Mouse (Mus musculus): ENCODE measurements around the gene Slit3.

The Slit3 gene

GRCm38 (mm10) chr11:35151539-35151951 lies 30.5 kb downstream of the Slit3 start:
- Histone ChIP-seq H3K36me3 (ENCODE audit: control insufficient read depth, insufficient read depth, low read length, poor library complexity, severe bottlenecking) (no peaks in the 10 kb centered on the region), H3K27me3 (ENCODE audit: control insufficient read depth, insufficient read depth, low read length, poor library complexity, severe bottlenecking) (no peaks in the 10 kb centered on the region)
- no peak for DNase-seq (ENCODE audit: low read depth, low spot score)

- no peaks in the 10 kb centered on the region for H3K36me3 ChIP-seq (ENCODE audit: control insufficient read depth, insufficient read depth, low read length, poor library complexity, severe bottlenecking)
- H3K27me3 ChIP-seq (ENCODE audit: control insufficient read depth, insufficient read depth, low read length, poor library complexity, severe bottlenecking) = no peaks in the 10 kb centered on the region
- no peak for DNase-seq (ENCODE audit: low read depth, low spot score)
Measured at GRCm38 (mm10) chr11:35152875-35153274, 31.9 kb downstream of the Slit3 start.

GRCm38 (mm10) chr11:35154449-35154848 lies 33.4 kb downstream of the Slit3 start:
- H3K27me3 ChIP-seq (ENCODE audit: control insufficient read depth, insufficient read depth, low read length, poor library complexity, severe bottlenecking) = no peaks in the 10 kb centered on the region
- no peaks in the 10 kb centered on the region for H3K36me3 ChIP-seq (ENCODE audit: control insufficient read depth, insufficient read depth, low read length, poor library complexity, severe bottlenecking)
- no peak for DNase-seq (ENCODE audit: low read depth, low spot score)

GRCm38 (mm10) chr11:35155281-35155680 lies 34.3 kb downstream of the Slit3 start:
- H3K27me3 ChIP-seq (ENCODE audit: control insufficient read depth, insufficient read depth, low read length, poor library complexity, severe bottlenecking) = no peaks in the 10 kb centered on the region
- no peaks in the 10 kb centered on the region for H3K36me3 ChIP-seq (ENCODE audit: control insufficient read depth, insufficient read depth, low read length, poor library complexity, severe bottlenecking)
- no peak for DNase-seq (ENCODE audit: low read depth, low spot score)

GRCm38 (mm10) chr11:35156676-35157075 lies 35.7 kb downstream of the Slit3 start:
- no peaks in the 10 kb centered on the region for H3K36me3 ChIP-seq (ENCODE audit: control insufficient read depth, insufficient read depth, low read length, poor library complexity, severe bottlenecking)
- H3K27me3 ChIP-seq (ENCODE audit: control insufficient read depth, insufficient read depth, low read length, poor library complexity, severe bottlenecking) = no peaks in the 10 kb centered on the region
- no peak for DNase-seq (ENCODE audit: low read depth, low spot score)

- no peak for DNase-seq (ENCODE audit: low read depth, low spot score)
- Histone ChIP-seq H3K36me3 (ENCODE audit: control insufficient read depth, insufficient read depth, low read length, poor library complexity, severe bottlenecking) (no peaks in the 10 kb centered on the region), H3K27me3 (ENCODE audit: control insufficient read depth, insufficient read depth, low read length, poor library complexity, severe bottlenecking) (no peaks in the 10 kb centered on the region)
Measured at GRCm38 (mm10) chr11:35160682-35161211, 39.7 kb downstream of the Slit3 start.

GRCm38 (mm10) chr11:35163396-35163795 lies 42.4 kb downstream of the Slit3 start:
- Histone ChIP-seq H3K27me3 (ENCODE audit: control insufficient read depth, insufficient read depth, low read length, poor library complexity, severe bottlenecking) (no peaks in the 10 kb centered on the region), H3K36me3 (ENCODE audit: control insufficient read depth, insufficient read depth, low read length, poor library complexity, severe bottlenecking) (no peaks in the 10 kb centered on the region)
- no peak for DNase-seq (ENCODE audit: low read depth, low spot score)

GRCm38 (mm10) chr11:35167176-35167575 lies 46.2 kb downstream of the Slit3 start:
- Histone ChIP-seq H3K36me3 (ENCODE audit: control insufficient read depth, insufficient read depth, low read length, poor library complexity, severe bottlenecking) (no peaks in the 10 kb centered on the region), H3K27me3 (ENCODE audit: control insufficient read depth, insufficient read depth, low read length, poor library complexity, severe bottlenecking) (no peaks in the 10 kb centered on the region)
- DNase-seq (ENCODE audit: low read depth, low spot score) = no peak

- no peak for DNase-seq (ENCODE audit: low read depth, low spot score)
- H3K36me3 ChIP-seq (ENCODE audit: control insufficient read depth, insufficient read depth, low read length, poor library complexity, severe bottlenecking) = no peaks in the 10 kb centered on the region
- no peaks in the 10 kb centered on the region for H3K27me3 ChIP-seq (ENCODE audit: control insufficient read depth, insufficient read depth, low read length, poor library complexity, severe bottlenecking)
Measured at GRCm38 (mm10) chr11:35171505-35171904, 50.5 kb downstream of the Slit3 start.

GRCm38 (mm10) chr11:35177564-35177963 lies 56.5 kb downstream of the Slit3 start:
- DNase-seq (ENCODE audit: low read depth, low spot score) = no peak
- Histone ChIP-seq H3K36me3 (ENCODE audit: control insufficient read depth, insufficient read depth, low read length, poor library complexity, severe bottlenecking) (no peaks in the 10 kb centered on the region), H3K27me3 (ENCODE audit: control insufficient read depth, insufficient read depth, low read length, poor library complexity, severe bottlenecking) (no peaks in the 10 kb centered on the region; the same call in 1 of the 2 replicates)

- no peak for DNase-seq (ENCODE audit: low read depth, low spot score)
- Histone ChIP-seq H3K27me3 (ENCODE audit: control insufficient read depth, insufficient read depth, low read length, poor library complexity, severe bottlenecking) (no peaks in the 10 kb centered on the region; the same call in 1 of the 2 replicates), H3K36me3 (ENCODE audit: control insufficient read depth, insufficient read depth, low read length, poor library complexity, severe bottlenecking) (no peaks in the 10 kb centered on the region)
Measured at GRCm38 (mm10) chr11:35178144-35178817, 57.3 kb downstream of the Slit3 start.

GRCm38 (mm10) chr11:35179305-35179704 lies 58.3 kb downstream of the Slit3 start:
- Histone ChIP-seq H3K27me3 (ENCODE audit: control insufficient read depth, insufficient read depth, low read length, poor library complexity, severe bottlenecking) (no peaks in the 10 kb centered on the region; the same call in 1 of the 2 replicates), H3K36me3 (ENCODE audit: control insufficient read depth, insufficient read depth, low read length, poor library complexity, severe bottlenecking) (no peaks in the 10 kb centered on the region)
- no peak for DNase-seq (ENCODE audit: low read depth, low spot score)

GRCm38 (mm10) chr11:35182887-35183286 lies 61.9 kb downstream of the Slit3 start:
- no peak for DNase-seq (ENCODE audit: low read depth, low spot score)
- no peaks in the 10 kb centered on the region for H3K27me3 ChIP-seq (ENCODE audit: control insufficient read depth, insufficient read depth, low read length, poor library complexity, severe bottlenecking)
- H3K36me3 ChIP-seq (ENCODE audit: control insufficient read depth, insufficient read depth, low read length, poor library complexity, severe bottlenecking) = no peaks in the 10 kb centered on the region

GRCm38 (mm10) chr11:35194826-35195225 lies 73.8 kb downstream of the Slit3 start:
- no peak for DNase-seq (ENCODE audit: low read depth, low spot score)
- H3K36me3 ChIP-seq (ENCODE audit: control insufficient read depth, insufficient read depth, low read length, poor library complexity, severe bottlenecking) = no peaks in the 10 kb centered on the region
- no peaks in the 10 kb centered on the region for H3K27me3 ChIP-seq (ENCODE audit: control insufficient read depth, insufficient read depth, low read length, poor library complexity, severe bottlenecking)

- no peak for DNase-seq (ENCODE audit: low read depth, low spot score)
- Histone ChIP-seq H3K27me3 (ENCODE audit: control insufficient read depth, insufficient read depth, low read length, poor library complexity, severe bottlenecking) (no peaks in the 10 kb centered on the region), H3K36me3 (ENCODE audit: control insufficient read depth, insufficient read depth, low read length, poor library complexity, severe bottlenecking) (no peaks in the 10 kb centered on the region)
Measured at GRCm38 (mm10) chr11:35196777-35197176, 75.8 kb downstream of the Slit3 start.

Measured in splenic B cell, adult 2 months (primary cell).